Mouse (Mus musculus) ES-E14 (cell line): ENCODE data around the gene Gbx2.

Experiments
- CHD2 ChIP-seq: IDR thresholded peaks from 2 replicates; pipeline ENCODE4 v1.6.1; 2014; ENCODE audit warnings: mild to moderate bottlenecking, low read depth, low read length, inconsistent platforms
- MAFK ChIP-seq: IDR thresholded peaks from 2 replicates; pipeline ENCODE4 v1.6.1; 2014; ENCODE audit warnings: mild to moderate bottlenecking, low read depth, low read length, inconsistent platforms; ENCODE audit not compliant: insufficient read depth

DNA sequence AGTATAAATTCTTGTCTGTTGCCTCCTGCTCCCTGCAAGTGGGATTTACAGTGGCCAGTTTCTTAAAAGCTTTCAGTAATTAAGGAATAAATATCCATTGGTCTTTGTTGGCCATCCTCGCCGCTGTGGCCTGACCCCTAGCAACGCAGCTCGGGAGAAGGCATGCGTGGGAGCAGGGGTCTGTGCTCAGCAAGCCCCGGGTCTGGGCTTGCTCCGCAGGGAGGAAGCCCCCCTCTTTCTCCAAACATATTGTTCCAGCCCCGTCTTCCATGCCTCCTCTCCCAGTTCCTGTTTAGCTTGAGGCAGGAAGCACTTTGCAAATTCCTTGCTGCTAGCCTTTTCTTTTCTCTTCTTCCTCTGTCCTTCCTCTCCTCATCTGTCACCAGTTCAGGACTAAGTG is 50.8 kb downstream of the Gbx2 start:
- no peak for TF ChIP-seq MAFK
- no peak for TF ChIP-seq CHD2
